Mouse (Mus musculus) olfactory bulb, adult 2 months (tissue): ENCODE measurements around the gene H2-Q7.

Experiments used
- CTCF ChIP-seq: fragments of 200-500 bp; IDR thresholded peaks from 2 replicates; pipeline ENCODE4 v1.5.1; 2012; ENCODE audit warnings: low read depth, mild to moderate bottlenecking, low read length, moderate library complexity; ENCODE audit not compliant: insufficient read depth
- POLR2A ChIP-seq: fragments of 200-500 bp; IDR thresholded peaks from 2 replicates; pipeline ENCODE4 v1.6.1; 2012; ENCODE audit warnings: mild to moderate bottlenecking, low read depth, low read length, moderate library complexity; ENCODE audit not compliant: insufficient read depth

DNA sequence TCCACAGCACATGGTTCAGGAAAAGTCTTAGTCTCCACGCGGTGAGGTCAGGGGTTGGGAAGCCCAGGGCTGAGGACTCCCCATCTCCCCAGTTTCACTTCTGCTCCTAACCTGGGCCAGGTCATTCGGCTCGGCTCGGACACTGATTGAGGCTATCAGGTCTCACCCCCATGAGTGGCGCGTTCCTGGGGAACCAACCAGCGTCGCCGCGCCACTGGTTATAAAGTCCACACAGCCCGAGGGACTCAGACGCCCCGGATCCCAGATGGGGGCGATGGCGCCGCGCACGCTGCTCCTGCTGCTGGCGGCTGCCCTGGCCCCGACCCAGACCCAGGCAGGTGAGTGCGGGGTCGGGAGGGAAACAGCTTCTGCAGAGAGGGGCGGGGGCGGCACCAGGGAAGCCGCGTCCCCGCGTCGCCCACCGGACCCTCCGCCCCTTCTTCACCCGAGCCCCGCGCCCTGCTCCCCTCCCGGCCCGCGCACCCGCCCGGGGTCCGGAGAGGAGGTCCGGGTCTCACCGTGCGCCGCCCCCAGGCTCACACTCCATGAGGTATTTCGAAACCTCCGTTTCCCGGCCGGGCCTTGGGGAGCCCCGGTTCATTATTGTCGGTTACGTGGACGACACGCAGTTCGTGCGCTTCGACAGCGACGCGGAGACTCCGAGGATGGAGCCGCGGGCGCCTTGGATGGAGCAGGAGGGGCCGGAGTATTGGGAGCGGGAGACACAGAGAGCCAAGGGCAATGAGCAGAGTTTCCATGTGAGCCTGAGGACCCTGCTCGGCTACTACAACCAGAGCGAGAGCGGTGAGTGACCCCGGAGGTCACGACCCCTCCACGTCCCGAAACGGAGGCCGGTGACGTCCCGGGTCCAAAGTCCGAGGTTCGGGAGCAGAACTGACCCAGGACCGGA, 31.1 kb downstream of the H2-Q7 start, which contains the start of gene H2-Q10:
- TF ChIP-seq CTCF, result no peak
- no peak for TF ChIP-seq POLR2A
